Mouse (Mus musculus) intestine, embryonic 16.5 days (tissue): ENCODE data around the gene Mvd. TPM values are rescaled to one million over a fixed set of nuclear protein-coding genes. Genes with fewer than 3 reads are reported as not detected.

Experiments
- ATAC-seq: fragments of 200-750 bp; cut with Nextera tagmentation; 2 replicates; pipeline ENCODE4 v1.8.0; 2017; ENCODE audit warnings: moderate TSS enrichment, moderate library complexity
- H3K27ac ChIP-seq: fragments of 300-500 bp; sonication (generic); 2 replicates; pipeline ENCODE4 v1.5.1; 2014; ENCODE audit warnings: mild to moderate bottlenecking, low read length
- H3K27me3 ChIP-seq: fragments of 300-500 bp; sonication (generic); replicated peaks from 2 replicates; pipeline ENCODE4 v1.6.1; 2014; ENCODE audit warnings: low read length, control low read depth, mixed read lengths; ENCODE audit not compliant: control insufficient read depth, insufficient read depth
- H3K36me3 ChIP-seq: fragments of 300-500 bp; sonication (generic); 2 replicates; pipeline ENCODE4 v1.6.1; 2014; ENCODE audit warnings: low read length, control low read depth; ENCODE audit not compliant: control insufficient read depth, insufficient read depth
- H3K4me1 ChIP-seq: fragments of 300-500 bp; sonication (generic); 2 replicates; pipeline ENCODE4 v1.6.1; 2014; ENCODE audit warnings: low read length, control low read depth, mixed read lengths; ENCODE audit not compliant: control insufficient read depth, insufficient read depth
- H3K4me2 ChIP-seq: fragments of 300-500 bp; sonication (generic); 2 replicates; pipeline ENCODE4 v1.6.1; 2014; ENCODE audit warnings: low read depth, low read length, control low read depth
- H3K4me3 ChIP-seq: fragments of 300-500 bp; sonication (generic); 2 replicates; pipeline ENCODE4 v1.5.1; 2014; ENCODE audit warnings: mild to moderate bottlenecking, low read length
- H3K9ac ChIP-seq: fragments of 300-500 bp; sonication (generic); 2 replicates; pipeline ENCODE4 v1.6.1; 2014; ENCODE audit warnings: low read depth, low read length
- H3K9me3 ChIP-seq: fragments of 300-500 bp; sonication (generic); 2 replicates; pipeline ENCODE4 v1.6.1; 2016; ENCODE audit warnings: low read length, control low read depth; ENCODE audit not compliant: control insufficient read depth
- WGBS: fragments of 180-500 bp; shearing (Covaris S2); extraction: QIAGEN DNeasy Blood & Tissue Kit; methylation state at CpG from one replicate; pipeline ENCODE4 v1.1.7; 2014; 5-methylcytosine and 5-hydroxymethylcytosine counted together
- polyA plus RNA-seq: library from polyadenylated mRNA; unstranded; fragments of >200 nt; fragmentation: Nextera tagmentation; extraction: Ambion mirVana; gene quantifications from 2 replicates; pipeline ENCODE4 v1.2.1, GENCODE M21; 2015

Mvd gene
- polyA plus RNA-seq, 1 experiment from 2014 or later = 80.4 TPM

GRCm38 (mm10) chr8:122442356-122442755 lies 866 bp downstream of the Mvd start:
- Histone ChIP-seq H3K9ac (peak overlapping the region; percentile 82), H3K27me3 (no peaks in the 10 kb centered on the region), H3K4me3 (peak overlapping the region; percentile 85), H3K9me3 (no peaks in the 10 kb centered on the region), H3K4me1 (peaks cover 27% of the 10 kb centered on the region), H3K4me2 (peak overlapping the region; percentile 93), H3K36me3 (peaks cover 7% of the 10 kb centered on the region), H3K27ac (no peak overlapping the region)
- no peak for ATAC-seq
- 17% methylated on average over 7 of the region's 7 CpGs for WGBS

DNA sequence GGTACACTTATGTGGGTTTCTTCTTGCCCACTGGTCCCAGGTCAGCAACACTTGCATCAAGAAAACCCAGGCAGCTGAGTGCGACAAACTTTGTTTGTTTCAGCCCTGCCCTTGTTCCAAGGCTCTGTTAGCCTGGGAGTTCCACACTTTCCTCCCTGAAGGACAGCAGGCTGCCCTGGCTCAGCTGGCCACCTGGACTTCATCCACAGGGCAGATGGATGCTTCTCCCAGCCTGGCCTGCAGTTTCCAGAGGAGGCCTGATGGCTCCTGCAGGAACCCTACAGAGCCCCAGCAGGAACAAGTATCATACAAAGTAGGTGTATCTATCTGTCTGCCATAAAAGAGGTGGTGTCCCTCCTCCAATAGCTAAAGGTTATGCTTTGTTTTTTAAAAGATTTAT lies 1.9 kb downstream of the Mvd start:
- Histone ChIP-seq H3K36me3 (peaks cover 13% of the 10 kb centered on the region), H3K4me3 (no peak overlapping the region), H3K27ac (no peak overlapping the region), H3K9ac (no peak overlapping the region), H3K4me2 (no peak overlapping the region), H3K27me3 (no peaks in the 10 kb centered on the region), H3K9me3 (no peaks in the 10 kb centered on the region), H3K4me1 (peaks cover 27% of the 10 kb centered on the region)
- ATAC-seq = no peak
- WGBS = 91% methylated on average over 1 of the region's 1 CpGs

DNA sequence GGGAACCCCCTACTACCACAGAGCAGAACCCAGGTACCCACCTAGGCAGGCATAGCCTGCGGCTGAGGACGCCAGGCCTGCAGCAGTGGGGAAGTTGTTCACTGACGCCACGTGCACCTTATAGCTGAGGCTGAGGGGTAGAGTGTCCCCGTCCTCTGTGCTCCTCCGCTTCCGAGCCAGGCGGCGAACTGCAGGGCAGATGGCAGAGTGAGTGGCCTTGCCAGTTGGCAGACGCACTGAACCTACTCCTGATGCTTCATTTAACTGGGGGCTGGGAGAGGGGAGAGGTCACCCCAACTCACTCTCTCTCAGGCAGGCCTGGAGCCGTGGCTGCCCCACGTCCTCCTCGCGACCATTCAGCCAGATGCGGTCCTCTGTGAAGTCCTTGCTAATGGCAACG lies 3.9 kb downstream of the Mvd start:
- WGBS = 93% methylated on average over 16 of the region's 16 CpGs
- H3K9me3 ChIP-seq = no peaks in the 10 kb centered on the region

DNA sequence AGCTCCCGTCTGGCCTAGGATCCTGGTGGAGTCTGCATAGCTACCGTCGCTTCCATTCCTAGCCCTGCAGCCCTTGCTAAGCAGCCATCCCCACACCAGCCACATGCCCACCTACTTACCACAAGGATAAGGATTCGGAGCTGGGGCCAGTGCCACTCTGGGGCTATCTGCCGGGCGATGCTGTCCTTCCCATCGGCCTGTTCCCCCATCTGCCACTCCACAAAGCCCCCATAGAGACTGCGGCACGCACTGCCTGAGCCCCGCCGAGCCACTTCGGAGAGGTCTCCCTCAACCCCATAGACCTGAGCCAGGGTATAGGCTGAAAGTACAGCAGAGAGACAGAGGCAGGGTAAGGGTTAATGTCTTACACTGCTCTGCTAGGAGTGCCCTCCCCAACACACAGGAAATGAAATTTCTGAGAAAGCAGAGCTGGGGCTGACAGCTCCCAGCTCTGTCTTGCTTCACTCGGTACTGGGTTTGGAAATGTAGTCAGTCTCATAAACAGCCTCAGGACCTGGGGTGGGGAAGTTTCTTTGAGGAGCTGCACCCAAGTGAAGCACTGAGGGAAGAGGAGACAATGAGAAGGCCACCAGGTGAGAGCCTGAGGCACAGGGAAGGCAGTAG lies 5.4 kb downstream of the Mvd start:
- H3K36me3 ChIP-seq = peaks cover 19% of the 10 kb centered on the region
- 76% methylated on average over 13 of the region's 13 CpGs for WGBS
- peak overlapping the region; percentile 23; the same call in 1 of the 2 replicates for H3K27ac ChIP-seq
- H3K9ac ChIP-seq = peak overlapping the region; percentile 21; the same call in 1 of the 2 replicates
- H3K4me3 ChIP-seq = no peak overlapping the region
- H3K9me3 ChIP-seq = no peaks in the 10 kb centered on the region
- H3K27me3 ChIP-seq = no peaks in the 10 kb centered on the region
- no peak overlapping the region for H3K4me2 ChIP-seq
- peaks cover 18% of the 10 kb centered on the region for H3K4me1 ChIP-seq
- ATAC-seq = no peak

More for the DNA sequence above, 3.9 kb downstream of the Mvd start:
- H3K9ac ChIP-seq = no peak overlapping the region
- H3K27me3 ChIP-seq = no peaks in the 10 kb centered on the region
- ATAC-seq = no peak
- H3K4me1 ChIP-seq = peaks cover 13% of the 10 kb centered on the region
- H3K36me3 ChIP-seq = peaks cover 19% of the 10 kb centered on the region
- no peak overlapping the region for H3K4me2 ChIP-seq
- no peak overlapping the region for H3K4me3 ChIP-seq
- no peak overlapping the region for H3K27ac ChIP-seq

DNA sequence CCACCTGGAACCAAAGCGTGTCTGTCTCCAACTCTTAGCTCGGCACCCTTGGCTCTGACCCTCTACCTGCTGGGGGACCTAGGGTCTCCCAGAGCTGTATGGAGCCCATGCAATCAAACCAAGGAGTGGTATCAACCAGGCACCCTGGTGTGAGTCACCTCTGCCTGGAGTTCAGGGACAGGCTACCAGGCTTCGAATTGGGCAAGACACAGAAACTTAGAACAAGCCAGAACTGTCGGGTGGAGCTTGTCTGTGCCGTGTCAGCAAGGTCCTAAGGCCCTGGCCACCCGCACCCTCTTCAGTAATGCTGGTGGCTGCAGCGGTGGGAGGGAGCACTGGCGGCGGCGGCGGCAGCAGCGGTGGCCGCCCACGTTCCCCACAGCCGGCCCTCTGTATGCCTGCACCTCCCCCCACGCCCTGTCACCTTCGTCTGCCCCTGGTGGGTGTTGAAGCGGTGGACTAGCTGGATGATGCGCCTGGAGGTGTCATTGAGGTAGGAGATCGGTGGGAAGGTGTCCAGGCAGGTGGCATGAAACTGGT lies 6.6 kb downstream of the Mvd start:
- H3K9ac ChIP-seq = no peak overlapping the region
- no peak overlapping the region for H3K27ac ChIP-seq
- no peaks in the 10 kb centered on the region for H3K27me3 ChIP-seq
- no peak overlapping the region for H3K4me2 ChIP-seq
- no peak overlapping the region for H3K4me3 ChIP-seq
- no peak for ATAC-seq
- peaks cover 19% of the 10 kb centered on the region for H3K36me3 ChIP-seq
- H3K4me1 ChIP-seq = peaks cover 16% of the 10 kb centered on the region
- 84% methylated on average over 20 of the region's 20 CpGs for WGBS
- H3K9me3 ChIP-seq = no peaks in the 10 kb centered on the region

GRCm38 (mm10) chr8:122436146-122436545 lies 7.1 kb downstream of the Mvd start:
- Histone ChIP-seq H3K4me2 (no peak overlapping the region), H3K9ac (no peak overlapping the region), H3K4me1 (peaks cover 20% of the 10 kb centered on the region), H3K9me3 (no peaks in the 10 kb centered on the region), H3K4me3 (no peak overlapping the region), H3K36me3 (peaks cover 19% of the 10 kb centered on the region), H3K27ac (no peak overlapping the region), H3K27me3 (no peaks in the 10 kb centered on the region)
- ATAC-seq = no peak
- 96% methylated on average over 9 of the region's 9 CpGs for WGBS

DNA sequence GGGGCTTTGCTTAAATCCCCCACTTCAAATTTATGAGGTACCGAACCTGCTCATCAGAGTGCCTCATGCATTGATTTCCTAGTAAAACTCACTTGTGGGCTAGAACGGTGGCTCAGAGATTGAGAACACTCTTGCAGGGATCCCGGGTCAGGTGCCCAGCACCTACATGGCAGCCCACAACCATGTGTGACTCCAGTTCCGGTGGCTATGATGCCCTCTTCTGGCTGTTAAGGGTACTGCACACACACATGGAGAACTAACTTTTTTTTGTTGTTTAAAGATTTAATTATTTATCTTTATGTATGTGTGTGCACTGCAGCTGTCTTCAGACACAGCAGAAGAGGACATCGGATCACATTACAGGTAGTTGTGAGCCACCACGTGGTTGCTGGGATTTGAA lies 7.8 kb downstream of the Mvd start:
- H3K27ac ChIP-seq = no peak overlapping the region
- H3K27me3 ChIP-seq = no peaks in the 10 kb centered on the region
- no peak overlapping the region for H3K4me3 ChIP-seq
- no peak overlapping the region for H3K9ac ChIP-seq
- H3K4me2 ChIP-seq = no peak overlapping the region
- ATAC-seq = no peak
- H3K4me1 ChIP-seq = peaks cover 22% of the 10 kb centered on the region
- H3K9me3 ChIP-seq = no peaks in the 10 kb centered on the region
- WGBS = 83% methylated on average over 6 of the region's 6 CpGs
- peaks cover 19% of the 10 kb centered on the region for H3K36me3 ChIP-seq

DNA sequence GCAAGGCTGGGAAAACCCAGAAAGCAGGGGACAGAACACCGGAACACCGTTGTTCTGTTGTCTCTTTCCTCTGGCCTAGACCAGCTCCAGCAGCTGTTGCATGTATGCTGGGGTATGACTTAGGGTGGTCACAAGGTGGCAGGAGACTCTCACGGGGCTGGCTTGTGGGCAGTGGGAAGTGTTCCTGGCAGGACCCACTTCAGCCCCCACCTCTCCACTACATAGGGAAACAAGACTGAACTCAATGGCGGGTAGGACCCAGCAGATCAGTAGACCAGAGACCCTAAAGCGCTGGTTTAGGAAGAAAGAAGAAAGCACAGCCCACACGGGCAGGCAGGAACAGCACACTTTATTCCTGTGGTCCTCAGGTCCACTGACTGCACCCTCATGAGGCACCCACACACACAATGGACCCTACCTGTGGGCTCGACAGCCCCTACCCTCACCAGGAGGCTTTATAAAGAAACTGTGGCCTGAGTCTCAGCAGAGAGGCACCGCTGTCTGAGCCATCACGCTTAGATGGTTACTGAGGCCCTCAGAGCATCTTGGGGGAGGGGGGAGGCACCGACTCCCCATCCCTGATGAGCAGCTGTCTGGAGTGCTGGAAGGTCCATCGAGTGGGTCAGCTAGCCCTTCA lies 9.8 kb downstream of the Mvd start:
- H3K4me3 ChIP-seq = no peak overlapping the region
- no peaks in the 10 kb centered on the region for H3K9me3 ChIP-seq
- H3K9ac ChIP-seq = peak overlapping the region; percentile 87
- no peaks in the 10 kb centered on the region for H3K27me3 ChIP-seq
- WGBS = 60% methylated on average over 11 of the region's 11 CpGs
- peaks cover 19% of the 10 kb centered on the region for H3K4me1 ChIP-seq
- H3K36me3 ChIP-seq = 0 out of 2 replicates have a peak, but pooled peaks cover 12% of the 10 kb centered on the region
- H3K4me2 ChIP-seq = peak overlapping the region; percentile 91
- H3K27ac ChIP-seq = peak overlapping the region; percentile 91
- ATAC-seq = no peak

DNA sequence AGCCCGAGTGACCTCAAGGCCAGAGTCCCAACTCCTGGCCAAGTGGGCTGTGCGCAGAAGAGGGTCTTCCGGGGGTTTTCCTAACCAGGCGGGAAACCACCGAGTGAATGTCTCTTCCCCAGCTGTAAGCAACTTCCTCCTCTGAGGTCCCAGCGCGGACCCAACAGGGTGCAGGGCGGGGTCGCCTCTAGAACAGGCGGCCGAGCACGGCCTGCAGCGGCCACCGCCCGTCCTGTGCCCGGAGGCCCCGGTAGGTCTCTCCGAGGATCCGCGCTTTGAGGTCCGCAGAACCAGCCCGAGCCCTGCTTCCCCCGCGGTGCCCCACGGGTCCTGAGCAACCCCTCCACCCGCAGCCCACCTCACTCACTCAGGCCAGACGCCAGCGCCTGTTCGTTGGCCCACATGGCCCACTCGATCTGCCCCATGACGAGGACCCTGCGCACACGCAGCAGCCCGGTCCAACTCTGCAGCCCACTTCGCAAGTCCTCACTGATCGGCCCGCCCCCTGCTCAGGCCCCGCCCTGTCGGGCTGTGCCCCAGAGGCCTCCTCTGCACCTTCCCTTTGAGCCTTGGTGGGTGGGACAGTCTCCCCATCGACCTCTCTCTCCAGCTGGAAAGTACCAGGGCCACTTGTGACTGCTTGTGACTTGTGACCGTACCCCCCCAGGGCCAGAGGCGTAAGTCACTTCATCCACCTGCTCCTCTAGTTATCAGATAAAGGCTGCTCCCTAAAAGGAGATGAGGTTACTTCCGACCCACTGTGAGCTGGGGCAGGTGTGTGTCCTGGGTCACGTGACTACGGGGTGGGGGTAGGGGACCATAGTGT lies 10.6 kb downstream of the Mvd start, which contains the start of gene Cyba:
Cyba (minus strand) TSS at position 488 of the 826 bp plus-strand sequence.
- Histone ChIP-seq H3K9me3 (no peaks in the 10 kb centered on the region), H3K36me3 (peaks cover 12% of the 10 kb centered on the region; the same call in 1 of the 2 replicates), H3K9ac (peak within 1 kb of the TSS; percentile 87), H3K4me3 (peak within 1 kb of the TSS; percentile 68), H3K27me3 (no peaks in the 10 kb centered on the region), H3K4me2 (peak within 1 kb of the TSS; percentile 91), H3K4me1 (peaks cover 17% of the 10 kb centered on the region), H3K27ac (peak within 1 kb of the TSS; percentile 91)
- peak; percentile 93 for ATAC-seq
- WGBS = 2% methylated on average over 41 of the region's 45 CpGs
